Mouse (Mus musculus) c-Kit-positive CD71-positive TER-119-negative erythroid progenitor cells, embryonic 14.5 days (primary cell): ENCODE measurements around the gene Psmd9.
"Not testable (repeated sequence)": the region's sequence is repeated elsewhere in the genome, so short reads cannot be mapped to it uniquely, and the experiment has no call there.

Experiments
- DNase-seq: peaks from one replicate; pipeline ENCODE4 v3.0.0-alpha.2; 2013; ENCODE audit warnings: low read depth

Psmd9 gene

DNA sequence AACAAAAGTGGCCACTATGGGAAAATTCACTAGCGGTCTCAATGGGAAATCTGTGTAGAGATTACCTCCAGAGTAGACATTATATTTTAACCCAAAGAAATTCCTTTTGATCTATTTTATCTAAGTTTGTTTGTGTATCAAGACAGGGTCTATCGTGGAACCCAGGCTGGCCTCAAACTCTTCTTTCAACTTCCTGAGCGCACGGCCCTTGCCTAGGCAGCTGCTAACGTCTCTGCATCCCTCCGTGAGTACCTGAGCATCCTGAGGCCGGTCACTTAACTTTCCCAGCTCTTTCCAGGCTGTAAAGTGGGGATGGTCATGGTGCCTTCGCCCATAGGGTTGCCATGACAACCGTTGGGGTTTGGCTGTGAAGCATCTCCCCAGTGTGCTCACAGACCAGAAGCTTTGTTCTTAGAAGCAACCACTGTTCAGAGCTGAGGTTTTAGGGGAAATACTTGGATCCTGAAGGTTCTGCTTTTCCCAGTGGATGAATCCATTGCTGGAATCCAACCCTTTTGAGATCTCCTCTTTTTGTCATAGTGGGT, 23.5 kb downstream of the Psmd9 start:
- no peak for DNase-seq

DNA sequence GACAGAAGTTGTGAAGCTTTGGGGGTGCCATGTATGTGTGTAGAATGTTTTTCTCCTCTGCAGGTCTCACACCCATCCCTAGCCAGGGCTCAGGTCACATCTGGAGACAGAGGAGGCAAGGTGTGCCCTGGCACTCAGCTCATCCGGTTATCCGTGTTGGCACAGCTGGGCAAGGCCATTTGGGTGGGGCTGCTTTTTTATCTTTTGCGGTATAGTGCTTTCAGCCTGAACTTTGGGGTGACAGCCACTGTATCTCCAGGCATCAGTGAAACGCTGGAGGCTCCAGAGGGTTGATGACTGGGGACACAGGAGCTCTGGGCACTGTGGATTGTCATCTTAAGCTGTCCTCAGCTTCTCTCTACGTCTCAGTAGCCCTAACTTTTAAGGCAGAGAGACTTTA, 24.2 kb downstream of the Psmd9 start:
- DNase-seq, result peak; percentile 64

DNA sequence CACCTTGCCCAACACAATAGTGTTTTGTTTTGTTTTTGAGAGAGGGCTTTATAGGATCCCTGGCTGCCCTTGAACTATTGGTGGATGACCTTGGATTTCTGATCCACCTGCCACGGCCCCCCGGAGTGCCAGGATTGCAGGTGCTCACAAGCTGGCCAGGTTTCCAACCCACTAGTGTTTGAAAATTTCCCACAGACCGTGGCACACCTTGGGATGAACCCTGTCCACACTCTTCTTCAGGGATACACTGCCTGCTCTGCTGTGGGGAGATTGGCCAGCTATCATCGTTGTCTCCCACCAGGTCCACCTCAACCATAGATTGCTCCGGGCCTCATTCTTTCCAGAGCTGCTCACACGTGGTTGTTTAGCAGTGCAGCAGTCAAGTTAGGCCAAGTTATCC, 25.6 kb downstream of the Psmd9 start:
- DNase-seq, result no peak

DNA sequence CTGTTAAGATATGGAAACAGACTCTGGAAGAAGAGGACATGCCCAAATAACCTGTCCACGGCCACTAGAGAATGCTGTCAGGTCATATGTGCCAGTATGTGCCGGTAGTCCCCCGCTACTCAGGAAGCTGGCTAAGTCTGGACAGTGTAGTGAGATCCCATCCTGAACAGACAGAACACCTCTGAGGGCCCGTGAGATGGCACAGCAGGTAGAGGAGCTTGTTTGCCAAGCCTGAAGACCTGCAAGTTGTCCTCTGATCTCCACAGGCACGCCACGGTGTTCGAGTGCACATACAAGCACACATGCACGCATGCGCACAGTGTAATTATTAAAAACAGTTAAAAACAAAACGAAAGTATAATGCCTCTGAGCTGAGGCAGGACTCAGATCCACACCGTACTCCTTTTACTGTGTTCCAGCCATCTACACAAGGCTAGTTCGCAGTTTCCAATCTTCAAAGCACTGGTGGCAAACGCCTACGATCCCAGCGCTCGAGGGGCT, 26.3 kb downstream of the Psmd9 start:
- DNase-seq, result no peak

DNA sequence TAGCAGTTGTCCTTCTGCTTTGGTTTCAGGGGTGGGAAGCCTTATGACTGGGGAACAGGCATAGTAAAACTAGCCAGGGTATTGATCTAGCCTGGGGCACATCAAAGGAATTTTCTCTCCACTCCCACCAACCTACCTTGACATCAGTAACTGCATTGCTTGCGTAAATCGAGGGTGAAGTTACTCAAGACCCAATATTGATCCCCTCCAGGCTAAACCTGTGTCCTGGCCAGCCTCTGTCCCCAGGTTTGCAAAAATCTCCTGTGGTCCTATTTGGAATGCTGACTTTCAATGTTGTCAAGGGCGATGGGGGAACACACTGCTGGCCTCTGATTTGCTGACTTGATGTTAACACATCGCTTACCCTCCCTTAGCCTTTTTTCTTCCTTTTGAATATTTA, 27.5 kb downstream of the Psmd9 start:
- DNase-seq, result no peak

DNA sequence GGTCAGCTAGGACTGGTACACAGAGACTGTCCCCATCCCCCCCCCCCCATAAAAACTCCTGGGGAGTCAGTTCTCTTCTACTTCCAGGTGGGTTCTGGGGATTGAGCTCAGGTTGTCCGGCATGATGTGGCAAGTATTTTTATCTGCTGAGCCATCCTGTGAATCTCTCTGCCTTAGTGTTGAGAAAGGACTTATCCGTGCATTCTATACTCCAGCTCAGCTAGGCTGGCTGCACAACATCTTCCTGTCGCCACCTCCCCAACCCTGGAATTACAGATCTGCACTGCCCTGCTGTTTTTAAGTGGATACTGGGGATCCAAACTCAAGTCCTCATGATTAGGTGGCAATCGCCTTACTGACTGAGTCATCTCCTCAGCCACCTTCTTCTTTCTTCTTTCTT, 29.3 kb downstream of the Psmd9 start:
- DNase-seq, result no peak

DNA sequence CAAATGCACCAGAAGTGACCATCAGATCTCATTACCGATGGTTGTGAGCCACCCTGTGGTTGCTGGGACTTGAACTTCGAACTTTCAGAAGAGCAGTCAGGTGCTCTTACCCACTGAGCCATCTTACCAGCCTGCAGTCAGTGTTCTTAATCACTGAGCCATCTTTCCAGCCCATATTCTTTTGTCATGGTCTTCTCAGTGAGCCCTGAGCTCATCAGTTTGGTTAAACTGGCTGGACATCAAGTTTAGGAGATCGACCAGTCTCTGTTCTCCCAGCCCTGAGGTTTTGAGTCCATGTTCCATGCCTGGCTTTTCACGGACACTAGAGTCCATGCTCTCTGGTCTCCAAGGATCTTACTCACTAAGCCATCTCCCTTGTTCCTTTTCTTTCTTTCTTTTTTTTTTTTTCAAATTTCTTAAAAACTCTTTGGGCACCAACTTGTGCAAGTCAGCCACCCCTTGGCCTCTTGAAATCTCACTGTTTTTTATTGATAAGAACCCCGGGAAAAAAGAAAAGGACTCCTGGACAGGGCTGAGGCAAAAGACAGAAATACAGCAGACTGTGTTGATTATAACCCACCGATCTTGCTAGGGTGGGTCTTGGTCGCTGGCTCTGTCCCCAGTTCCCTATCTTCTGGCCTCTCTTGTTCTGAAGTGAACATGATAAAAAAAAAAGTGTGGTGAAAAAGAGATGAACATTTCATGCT, 31.8 kb downstream of the Psmd9 start:
- not testable (repeated sequence) for DNase-seq

DNA sequence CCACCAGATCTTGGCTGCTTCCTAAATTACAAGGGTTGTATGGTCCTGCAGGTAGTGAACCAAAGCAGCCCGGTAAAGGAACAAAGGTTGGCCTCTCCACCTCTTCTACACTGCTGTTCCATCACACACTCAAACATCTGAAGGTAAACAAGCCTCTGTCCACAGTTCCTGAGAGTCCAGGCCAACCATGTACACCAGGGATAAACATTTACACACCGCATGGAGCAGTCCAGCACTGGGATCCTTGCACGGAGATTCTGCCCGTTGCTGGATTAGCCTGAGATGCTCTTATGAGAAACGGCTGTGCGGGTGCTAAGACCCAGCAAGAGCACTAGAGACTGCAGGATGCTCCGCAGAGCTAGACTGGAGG, 32.3 kb downstream of the Psmd9 start:
- no peak for DNase-seq

DNA sequence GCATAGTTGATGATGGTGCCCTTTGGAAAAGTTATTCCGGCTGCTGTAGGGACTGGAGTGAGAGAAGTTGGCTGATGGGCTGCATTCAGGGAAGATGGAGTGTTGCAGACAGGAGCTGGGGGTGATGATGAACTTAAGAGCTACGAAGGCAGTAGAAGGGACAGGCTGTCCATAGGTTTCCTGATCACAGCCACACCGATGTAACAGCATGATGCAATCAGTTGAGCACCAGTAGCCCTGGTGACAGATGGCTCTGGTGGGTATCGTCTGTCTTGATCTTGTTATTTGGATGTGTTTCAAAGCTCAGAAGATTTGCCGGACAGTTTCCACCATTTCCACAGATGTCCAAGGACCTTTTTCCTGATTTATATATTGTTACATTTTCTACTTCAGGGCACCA, 32.8 kb downstream of the Psmd9 start:
- DNase-seq, result no peak

DNA sequence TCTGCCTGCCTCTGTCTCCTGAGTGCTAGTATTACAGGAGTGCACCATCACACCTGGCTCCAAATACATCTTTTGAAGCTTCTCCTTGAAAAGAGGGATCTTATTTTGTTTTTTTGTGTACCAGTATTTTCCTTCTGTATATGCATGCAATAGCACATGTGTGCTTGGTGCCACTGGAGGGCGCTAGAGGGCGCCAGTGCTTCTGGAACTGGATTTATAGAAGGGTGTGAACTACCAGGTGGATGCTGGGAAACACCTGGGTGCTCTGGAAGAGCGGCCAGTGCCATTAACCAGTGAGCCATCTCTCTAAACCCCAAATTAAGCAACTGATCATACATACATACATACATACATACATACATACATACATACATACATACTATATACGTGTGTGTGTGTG, 33.6 kb downstream of the Psmd9 start:
- not testable (repeated sequence) for DNase-seq

DNA sequence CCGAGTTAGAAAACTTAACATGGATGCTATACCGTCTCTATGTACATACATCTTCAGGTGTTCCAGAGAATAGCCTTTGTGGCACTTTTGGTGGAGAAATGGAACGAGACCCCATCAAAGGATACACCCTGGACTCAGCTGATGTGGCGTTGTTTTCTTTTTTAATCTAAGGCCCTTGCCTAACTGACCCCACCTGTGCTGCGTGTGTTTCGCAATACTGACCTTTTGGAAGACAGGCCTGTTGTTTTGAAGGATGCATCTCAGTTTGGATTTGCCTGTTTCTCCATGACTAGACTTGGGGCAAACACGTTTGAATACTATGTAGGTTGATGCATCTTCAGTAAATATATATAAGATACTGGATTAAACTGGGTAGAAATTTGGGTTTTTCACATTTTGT, 34.4 kb downstream of the Psmd9 start:
- not testable (repeated sequence) for DNase-seq

DNA sequence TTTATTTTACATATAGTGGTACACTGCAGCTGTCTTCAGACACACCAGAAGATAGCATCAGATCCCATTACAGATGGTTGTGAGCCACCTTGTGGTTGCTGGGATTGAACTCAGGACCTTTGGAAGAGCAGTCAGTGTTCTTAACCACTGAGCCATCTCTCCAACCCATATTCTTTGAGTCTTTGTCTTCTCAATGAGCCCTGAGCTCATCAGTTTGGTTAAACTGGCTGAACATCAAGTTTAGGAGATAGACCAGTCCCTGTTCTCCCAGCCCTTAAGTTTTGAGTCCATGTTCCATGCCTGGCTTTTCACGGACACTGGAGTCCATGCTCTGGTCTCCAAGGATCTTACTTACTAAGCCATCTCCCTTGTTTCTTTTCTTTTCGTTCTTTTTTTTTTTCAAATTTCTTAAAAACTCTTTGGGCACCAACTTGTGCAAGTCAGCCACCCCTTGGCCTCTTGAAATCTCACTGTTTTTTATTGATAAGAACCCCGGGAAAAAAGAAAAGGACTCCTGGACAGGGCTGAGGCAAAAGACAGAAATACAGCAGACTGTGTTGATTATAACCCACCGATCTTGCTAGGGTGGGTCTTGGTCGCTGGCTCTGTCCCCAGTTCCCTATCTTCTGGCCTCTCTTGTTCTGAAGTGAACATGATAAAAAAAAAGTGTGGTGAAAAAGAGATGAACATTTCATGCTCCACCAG, 53.3 kb downstream of the Psmd9 start:
- not testable (repeated sequence) for DNase-seq

DNA sequence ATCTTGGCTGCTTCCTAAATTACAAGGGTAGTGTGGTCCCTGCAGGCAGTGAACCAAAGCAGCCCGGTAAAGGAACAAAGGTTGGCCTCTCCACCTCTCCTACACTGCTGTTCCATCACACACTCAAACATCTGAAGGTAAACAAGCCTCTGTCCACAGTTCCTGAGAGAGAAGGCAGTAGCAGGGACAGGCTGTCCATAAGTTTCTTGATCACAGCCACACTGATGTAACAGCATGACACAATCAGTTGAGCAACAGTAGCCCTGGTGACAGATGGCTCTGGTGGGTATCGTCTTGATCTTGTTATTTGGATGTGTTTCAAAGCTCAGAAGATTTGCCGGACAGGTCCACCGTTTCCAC, 53.8 kb downstream of the Psmd9 start:
- no peak for DNase-seq

DNA sequence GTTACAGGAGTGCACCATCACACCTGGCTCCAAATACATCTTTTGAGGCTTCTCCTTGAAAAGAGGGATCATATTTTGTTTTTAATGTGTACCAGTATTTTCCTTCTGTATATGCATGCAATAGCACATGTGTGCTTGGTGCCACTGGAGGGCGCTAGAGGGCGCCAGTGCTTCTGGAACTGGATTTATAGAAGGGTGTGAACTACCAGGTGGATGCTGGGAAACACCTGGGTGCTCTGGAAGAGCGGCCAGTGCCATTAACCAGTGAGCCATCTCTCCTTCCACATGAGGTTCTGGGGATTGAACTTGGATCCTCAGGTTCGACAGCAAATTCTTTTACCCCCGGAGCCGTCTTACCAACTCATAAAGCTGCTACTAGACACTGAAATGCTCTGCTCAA, 54.6 kb downstream of the Psmd9 start:
- DNase-seq, result not testable (repeated sequence)

DNA sequence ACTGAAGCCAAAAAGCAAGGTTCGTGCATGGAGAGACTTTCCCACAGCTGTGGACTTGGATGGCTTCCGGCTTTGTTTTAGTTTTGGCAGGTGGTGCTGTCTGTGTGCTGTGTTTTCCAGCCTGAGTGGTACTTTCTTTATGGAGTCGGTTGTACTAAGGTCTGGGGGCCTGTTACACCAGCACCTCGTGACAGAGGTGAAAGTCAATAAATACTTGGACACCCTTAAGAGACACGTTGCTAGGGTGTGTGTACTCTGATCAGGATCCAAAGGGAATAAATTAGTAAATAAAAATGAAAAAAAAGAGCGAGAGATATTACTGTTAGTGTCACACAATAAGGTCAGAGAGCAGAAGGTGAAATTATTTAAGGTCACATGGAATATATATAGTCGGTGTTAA, 57.6 kb downstream of the Psmd9 start:
- no peak for DNase-seq

DNA sequence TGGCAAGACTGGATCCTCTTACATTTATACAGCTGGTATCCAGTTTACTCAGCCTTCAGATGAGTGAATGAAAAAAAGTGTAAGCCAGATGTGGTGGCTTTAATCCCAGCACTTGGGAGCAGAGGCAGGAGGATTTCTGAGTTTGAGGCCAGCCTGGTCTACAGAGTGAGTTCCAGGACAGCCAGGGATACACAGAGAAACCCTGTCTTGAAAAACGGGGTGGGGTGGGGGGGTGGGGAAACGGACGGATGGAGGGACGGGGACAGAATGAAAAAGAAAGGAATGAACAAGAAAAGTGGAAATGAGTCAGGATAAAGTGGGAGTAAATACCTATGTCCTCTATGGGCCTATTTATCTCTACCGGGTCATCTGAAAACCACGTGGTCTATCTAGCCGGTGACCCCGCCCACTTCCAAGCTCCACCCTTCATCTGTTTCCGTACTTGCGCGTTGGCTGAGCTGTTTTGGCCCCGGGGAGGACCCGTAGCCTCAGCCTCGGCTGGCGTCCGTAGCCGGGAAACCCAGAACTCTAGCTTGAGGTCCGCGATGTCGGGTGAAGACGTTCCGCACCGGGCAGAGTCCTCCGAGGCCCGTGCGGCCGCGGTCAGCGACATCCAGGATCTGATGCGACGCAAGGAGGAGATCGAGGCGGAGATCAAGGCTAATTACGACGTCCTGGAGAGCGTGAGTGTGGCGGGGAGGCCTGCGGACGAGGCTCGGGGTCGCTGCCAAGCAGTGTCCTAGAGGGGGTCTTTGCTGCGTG, 58.7 kb downstream of the Psmd9 start:
- peak; percentile 95 for DNase-seq

DNA sequence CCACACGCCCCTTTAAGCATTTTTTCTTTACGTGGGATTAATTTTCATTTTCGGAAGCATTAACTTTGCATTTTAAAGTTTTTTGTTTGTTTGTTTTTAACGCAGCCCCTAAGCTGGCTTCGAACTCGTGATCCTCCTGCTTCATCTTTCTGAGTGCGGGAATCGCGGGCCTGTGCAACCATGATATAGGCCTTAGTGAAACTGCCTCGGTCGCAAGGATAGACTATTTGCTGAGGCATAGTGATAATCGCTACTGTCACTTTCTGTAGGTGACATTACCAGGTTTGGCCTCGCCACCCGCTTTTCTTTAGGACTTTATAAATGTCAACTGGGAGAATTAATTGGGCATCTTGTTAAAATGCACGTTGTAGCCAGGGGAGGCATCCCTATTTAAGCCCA, 59.3 kb downstream of the Psmd9 start:
- DNase-seq, result no peak

DNA sequence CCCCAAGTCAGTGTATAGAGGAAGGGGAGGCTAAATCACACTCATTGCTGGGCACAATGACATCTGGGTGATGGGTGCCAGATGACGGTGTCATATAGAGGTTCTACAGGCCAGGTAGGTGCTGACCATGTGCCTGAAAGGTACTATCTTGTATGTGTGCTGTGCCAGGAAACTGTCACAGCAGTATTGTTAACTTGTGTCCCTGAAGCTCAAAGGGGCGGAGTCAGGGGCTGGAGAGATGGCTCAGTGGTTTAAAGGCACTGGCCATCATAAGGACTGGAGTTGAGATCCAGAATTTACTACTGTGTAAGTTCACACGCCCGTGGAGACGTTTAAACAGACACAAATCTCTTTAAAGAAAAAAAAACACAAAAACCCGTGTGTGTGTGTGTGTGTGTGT, 60.1 kb downstream of the Psmd9 start:
- DNase-seq, result no peak

DNA sequence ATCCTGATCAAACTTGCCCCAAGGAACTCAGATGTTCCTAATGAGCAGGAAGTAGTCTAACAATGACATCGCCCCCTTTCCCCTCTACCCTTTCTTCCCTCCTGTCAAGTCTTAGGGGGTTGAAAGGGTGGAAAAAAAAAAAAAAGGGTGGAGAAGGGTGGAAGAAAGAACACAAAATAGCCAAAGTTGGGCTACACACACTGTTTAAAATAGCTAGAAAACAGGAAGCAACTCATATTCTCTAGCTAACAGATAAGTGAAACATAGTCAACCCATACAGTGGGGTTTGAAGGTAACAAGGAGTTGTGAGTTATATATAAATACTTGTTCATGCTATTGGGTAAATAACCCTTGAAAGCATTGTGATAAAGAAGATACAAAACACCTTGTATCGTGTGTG, 63.0 kb downstream of the Psmd9 start:
- DNase-seq, result no peak

DNA sequence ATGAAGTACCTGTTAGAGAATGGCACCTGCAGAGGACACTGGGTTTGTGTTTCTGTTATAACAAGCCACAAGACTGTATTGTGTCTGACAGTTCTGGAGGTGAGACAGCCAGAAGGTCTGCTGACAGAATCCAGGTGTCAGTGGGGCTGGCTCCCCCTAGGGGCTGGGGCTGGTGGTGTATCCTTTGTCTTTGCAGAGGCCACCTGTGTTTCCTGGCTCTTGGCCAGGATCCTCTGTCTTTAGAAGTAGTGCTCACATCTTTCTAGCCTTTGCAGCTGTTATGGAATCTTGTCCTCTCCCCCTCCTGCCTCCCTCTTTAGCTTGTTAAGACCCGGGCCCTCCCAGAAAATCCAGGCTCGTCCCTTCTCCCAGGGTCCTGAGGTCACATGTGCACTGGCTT, 66.5 kb downstream of the Psmd9 start:
- DNase-seq, result no peak

DNA sequence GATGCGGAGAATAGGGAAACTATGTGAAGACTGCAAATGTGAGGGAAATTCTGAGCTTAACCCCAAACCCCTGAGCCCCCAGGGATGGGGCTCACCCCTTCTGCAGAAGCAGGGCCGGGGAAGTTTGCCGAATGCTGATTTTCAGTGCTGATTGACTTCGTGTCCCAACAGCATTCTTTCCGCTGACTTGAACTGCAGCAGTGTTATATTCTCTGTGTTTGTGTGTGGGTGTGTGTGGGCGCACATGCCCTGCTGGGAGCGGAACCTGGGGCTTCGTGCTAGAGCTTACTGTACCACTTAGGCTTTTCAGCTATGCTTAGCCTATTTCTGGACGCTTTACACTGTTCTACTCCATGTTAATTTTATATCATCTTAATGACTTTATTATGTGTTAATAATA, 67.2 kb downstream of the Psmd9 start:
- no peak for DNase-seq

DNA sequence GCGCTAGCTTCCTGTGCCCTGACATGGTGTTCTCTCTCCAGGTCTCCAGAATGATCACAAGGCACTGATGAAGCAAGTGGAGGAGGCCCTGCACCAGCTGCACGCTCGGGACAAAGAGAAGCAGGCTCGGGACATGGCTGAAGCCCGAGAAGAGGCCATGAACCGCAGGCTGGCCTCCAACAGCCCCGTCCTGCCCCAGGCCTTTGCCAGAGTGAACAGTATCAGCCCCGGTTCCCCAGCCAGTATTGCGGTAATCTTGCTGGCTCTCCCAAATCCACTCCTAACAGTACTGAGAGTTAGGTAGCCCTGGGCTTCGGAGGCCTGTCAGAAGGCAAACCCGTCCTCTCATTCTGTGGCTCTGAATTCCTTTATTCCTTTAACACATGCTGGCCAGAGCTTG, 70.3 kb downstream of the Psmd9 start:
- DNase-seq, result no peak

DNA sequence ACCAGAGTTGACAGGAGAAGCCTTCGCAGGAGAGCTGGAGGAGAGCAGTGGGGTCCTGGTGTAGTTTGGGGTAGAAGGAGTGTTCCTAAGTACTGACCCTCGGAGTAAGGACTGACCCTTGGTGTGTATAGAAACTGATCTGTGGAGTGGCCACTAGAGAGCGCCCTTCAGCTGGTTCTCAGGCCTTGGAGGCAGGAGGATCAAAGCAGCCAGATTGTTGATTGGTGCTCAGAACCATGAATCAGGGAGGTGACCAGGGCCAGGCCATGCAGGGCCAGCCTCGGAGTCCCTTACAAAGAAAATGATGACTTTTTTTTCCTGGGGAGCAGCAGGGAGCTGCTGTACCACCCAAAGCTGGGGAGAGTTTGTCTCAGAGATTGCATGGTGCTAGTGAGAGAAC, 76.3 kb downstream of the Psmd9 start:
- DNase-seq, result no peak
